In the genomic region with DNA sequence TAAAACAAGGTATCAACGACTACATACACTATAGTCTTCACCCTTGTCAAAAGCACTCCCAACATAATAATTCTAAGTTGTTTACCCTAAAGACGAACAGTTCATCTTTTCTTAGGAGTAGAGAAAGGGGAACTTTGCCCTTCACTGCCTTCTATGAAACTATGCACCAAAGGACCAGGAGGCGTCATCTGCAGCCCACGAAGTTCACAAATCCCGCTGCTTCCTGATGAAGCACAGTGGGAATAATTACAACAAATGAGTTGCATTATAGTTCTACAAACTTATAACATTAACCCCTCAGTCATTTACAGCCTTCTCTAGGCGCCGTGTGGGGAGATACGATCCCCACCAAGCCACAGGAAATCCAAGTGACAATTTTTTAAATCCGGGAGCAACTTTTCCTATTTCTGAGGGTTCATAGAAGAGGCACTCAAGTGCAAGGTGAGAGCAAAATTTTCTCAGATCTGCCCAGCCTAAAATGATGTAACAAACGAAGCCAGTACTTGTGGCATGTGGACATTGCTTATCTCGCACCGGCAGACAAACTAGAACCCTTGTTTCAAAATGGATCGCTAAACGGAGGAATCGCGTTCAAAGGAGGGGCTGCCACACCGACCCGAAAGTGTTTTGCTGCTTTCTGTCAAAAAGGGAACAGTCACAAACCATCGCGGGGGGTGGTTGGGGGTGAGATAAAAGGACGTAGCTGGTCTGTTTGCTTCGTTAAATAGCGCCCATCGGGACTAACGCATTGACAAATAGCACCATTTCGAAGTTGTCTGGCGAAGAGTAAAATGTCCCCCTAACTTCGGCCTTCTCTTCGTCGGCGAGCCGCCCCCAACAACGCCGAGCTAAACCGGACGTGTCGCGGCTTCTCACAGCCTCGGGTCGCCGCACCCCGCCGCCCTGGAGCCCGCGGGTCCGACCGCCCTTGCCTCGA, we compare ENCODE assay signal across 7 mouse cellular contexts. TPM values are rescaled to one million over a fixed set of nuclear protein-coding genes. Genes with fewer than 3 reads are reported as not detected.
DNase-seq lines count a peak whose midpoint lies in the region; ATAC-seq and TF ChIP-seq lines count a peak whose summit lies in the region.

No protein-coding gene starts in this region.

- peak overlapping the region; percentile 68 to 96 (median 89) for H3K4me3 ChIP-seq in CH12.LX (replicated peaks in 1 of 3; ENCODE audit: low read depth in 2 of 3, low read length in 2 of 3, poor library complexity in 1 of 3)
- peak overlapping the region; percentile 97 for H3K4me3 ChIP-seq in stomach, postnatal 0 days (ENCODE audit: low read depth, low read length)

- TF ChIP-seq POLR2A in CH12.LX (IDR thresholded peaks at IDR 0.05; ENCODE audit: low read depth, low read length), result no peak

- DNase-seq in A20 (ENCODE audit: low read depth, low spot score) (peak; percentile 57), CH12.LX (ENCODE audit: extremely low read depth) (peak; percentile 24)
- DNase-seq in kidney, adult 11 months, result peak; percentile 11
- DNase-seq in lung, postnatal 36 days, result peak; percentile 12
- no peak for DNase-seq in stomach, postnatal 0 days (ENCODE audit: low spot score)
- no peak for DNase-seq in cerebellum, adult 18-20 months

- TF ChIP-seq RAD21 in CH12.LX (IDR thresholded peaks at IDR 0.05; ENCODE audit: low read depth, low read length), result no peak

- dilution Hi-C loops in CH12.LX (cut with MboI; ENCODE audit: extremely low pct_ligation_motif_present, extremely low pct_unique_long_range_greater_than_20kb, low sequenced_read_pairs), result no loop called here

- H3K4me1 ChIP-seq in CH12.LX (ENCODE audit: control insufficient read depth in 1 of 2, insufficient read depth in 2 of 2), result peaks cover 7 to 31% of the 10 kb centered on the region in 2 experiments
- peaks cover 10% of the 10 kb centered on the region for H3K4me1 ChIP-seq in stomach, postnatal 0 days (replicated peaks; ENCODE audit: control insufficient read depth, insufficient read depth)

- peak overlapping the region; percentile 76 for H3K27ac ChIP-seq in CH12.LX (ENCODE audit: insufficient read depth, low read depth)
- peak overlapping the region; percentile 97 for H3K27ac ChIP-seq in stomach, postnatal 0 days (replicated peaks)

- peak; percentile 62 for ATAC-seq in erythroid progenitor cell, adult 5-6 weeks (replicated peaks; ENCODE audit: low FRiP score, poor library complexity, severe bottlenecking)
- ATAC-seq in stomach, postnatal 0 days (ENCODE audit: low FRiP score, low TSS enrichment), result no peak

- H3K36me3 ChIP-seq in CH12.LX (replicated peaks in 1 of 2; ENCODE audit: control insufficient read depth in 1 of 2, insufficient read depth in 1 of 2, low read length in 1 of 2), result peaks cover 3 to 15% of the 10 kb centered on the region in 2 experiments
- no peaks in the 10 kb centered on the region for H3K36me3 ChIP-seq in stomach, postnatal 0 days (ENCODE audit: control insufficient read depth, insufficient read depth, low read length)

- H3K79me2 ChIP-seq in CH12.LX (replicated peaks; ENCODE audit: control insufficient read depth, extremely low read depth, insufficient read depth, poor library complexity, severe bottlenecking), result peaks cover 49% of the 10 kb centered on the region

- peak overlapping the region; percentile 87 for H3K4me2 ChIP-seq in CH12.LX (ENCODE audit: insufficient read depth, low read depth, poor library complexity, severe bottlenecking)
- peak overlapping the region; percentile 97 for H3K4me2 ChIP-seq in stomach, postnatal 0 days (replicated peaks; ENCODE audit: low read depth)

- TF ChIP-seq CTCF in CH12.LX (conservative IDR thresholded peaks at IDR 0.05 in 1 of 2, IDR thresholded peaks at IDR 0.05 in 1 of 2; ENCODE audit: low read depth in 2 of 2, low read length in 2 of 2), result no peak
- 0 out of 2 replicates have a peak, but pooled peaks have one; percentile 4 for TF ChIP-seq CTCF in stomach, postnatal 0 days (IDR thresholded peaks at IDR 0.05; ENCODE audit: low read depth)

- in situ Hi-C loops in CH12.LX (cut with MboI; ENCODE audit: low pct_ligation_motif_present, low pct_unique_long_range_greater_than_20kb, low sequenced_read_pairs), result no loop called here

- peak overlapping the region; percentile 82 for H3K9ac ChIP-seq in CH12.LX (ENCODE audit: insufficient read depth, low read depth)
- H3K9ac ChIP-seq in stomach, postnatal 0 days (ENCODE audit: low read length), result peak overlapping the region; percentile 95

- no peak for TF ChIP-seq EP300 in CH12.LX (IDR thresholded peaks at IDR 0.05; ENCODE audit: low read length)
- TF ChIP-seq EP300 in stomach, postnatal 0 days (optimal IDR thresholded peaks at IDR 0.05), result no peak

- H3K9me3 ChIP-seq in CH12.LX (replicated peaks; ENCODE audit: low read length), result no peaks in the 10 kb centered on the region
- no peaks in the 10 kb centered on the region for H3K9me3 ChIP-seq in stomach, postnatal 0 days (ENCODE audit: control insufficient read depth, low read length)

- no peaks in the 10 kb centered on the region for H3K27me3 ChIP-seq in CH12.LX (replicated peaks)
- no peaks in the 10 kb centered on the region for H3K27me3 ChIP-seq in stomach, postnatal 0 days (ENCODE audit: control insufficient read depth, insufficient read depth, low read length)

- 3% methylated on average over 48 of the region's 48 CpGs for WGBS in stomach, postnatal 0 days

TF ChIP-seq in CH12.LX, 34 proteins besides CTCF, POLR2A, EP300 and RAD21:
- TF ChIP-seq MAZ (IDR thresholded peaks at IDR 0.05; ENCODE audit: low read depth, low read length) (0 out of 2 replicates have a peak, but pooled peaks have one; percentile 1), SIN3A (IDR thresholded peaks at IDR 0.05; ENCODE audit: low read length) (peak; percentile 58; the same call in 1 of the 2 replicates), ZC3H11A (IDR thresholded peaks at IDR 0.05; ENCODE audit: low read depth, low read length) (no peak)

RNA-seq across cellular contexts. Expression of gene Amfr, which starts 1.3 kb away (rescaled TPM):
- total RNA-seq in CH12.LX (2012; rRNA removed), result 101 and 126 TPM in 2 replicates
- total RNA-seq in CH12.LX (2014; rRNA removed), result 79.9 and 102 TPM in 2 replicates
- 71.0 and 86.7 TPM in 2 replicates for polyA plus RNA-seq in CH12.LX (2012; ENCODE audit: insufficient read length, low read depth)
- 51.5 and 53.2 TPM in 2 replicates for total RNA-seq in erythroid progenitor cell, adult 5-6 weeks (2015; ENCODE audit: low replicate concordance)
- total RNA-seq in erythroid progenitor cell, adult 5-6 weeks (2017; ENCODE audit: low replicate concordance), result 129 and 190 TPM in 2 replicates
- polyA plus RNA-seq in stomach, postnatal 0 days (2015; fragmentation: Nextera tagmentation; extraction: Ambion mirVana), result 42.6 and 46.5 TPM in 2 replicates

RNA-seq across cellular contexts. Expression of gene Nudt21, which starts 25.5 kb away (rescaled TPM):
- total RNA-seq in CH12.LX (2012; rRNA removed) (138 and 142 TPM in 2 replicates), CH12.LX (2014; rRNA removed) (247 and 282 TPM in 2 replicates)
- polyA plus RNA-seq in CH12.LX (2012; ENCODE audit: insufficient read length, low read depth), result 78.3 and 91.0 TPM in 2 replicates
- total RNA-seq in erythroid progenitor cell, adult 5-6 weeks (2015; ENCODE audit: low replicate concordance), result 33.2 and 80.1 TPM in 2 replicates
- 38.6 and 88.1 TPM in 2 replicates for total RNA-seq in erythroid progenitor cell, adult 5-6 weeks (2017; ENCODE audit: low replicate concordance)
- polyA plus RNA-seq in stomach, postnatal 0 days (2015; fragmentation: Nextera tagmentation; extraction: Ambion mirVana), result 60.2 and 68.5 TPM in 2 replicates

RNA-seq across cellular contexts. Expression of gene Ogfod1, which starts 25.7 kb away (rescaled TPM):
- total RNA-seq in CH12.LX (2012; rRNA removed), result 16.6 and 20.1 TPM in 2 replicates
- 23.4 and 26.9 TPM in 2 replicates for total RNA-seq in CH12.LX (2014; rRNA removed)
- polyA plus RNA-seq in CH12.LX (2012; ENCODE audit: insufficient read length, low read depth), result 30.5 and 31.9 TPM in 2 replicates
- total RNA-seq in erythroid progenitor cell, adult 5-6 weeks (2015; ENCODE audit: low replicate concordance), result 10.1 and 19.3 TPM in 2 replicates
- total RNA-seq in erythroid progenitor cell, adult 5-6 weeks (2017; ENCODE audit: low replicate concordance), result 2.4 and 5.0 TPM in 2 replicates
- 5.4 and 6.1 TPM in 2 replicates for polyA plus RNA-seq in stomach, postnatal 0 days (2015; fragmentation: Nextera tagmentation; extraction: Ambion mirVana)

Comparison
In these comparisons a context has a peak if more than half of its experiments do, and no peak if none do; other contexts are left out.
1. DNase-seq: peak in A20 (single experiment), CH12.LX (single experiment), kidney, adult 11 months (single experiment) and lung, postnatal 36 days (single experiment); none in stomach, postnatal 0 days (single experiment) and cerebellum, adult 18-20 months (0 of 2).